Mouse (Mus musculus) midbrain, embryonic 12.5 days (tissue): ENCODE measurements around the gene Crnkl1. TPM values are rescaled to one million over a fixed set of nuclear protein-coding genes. Genes with fewer than 3 reads are reported as not detected.

Experiments used
- microRNA-seq: library from miRNA; unstranded; fragments of <30 nt; microRNA quantifications from one replicate; pipeline ENCODE4, GENCODE M21; 2017
- polyA plus RNA-seq: library from polyadenylated mRNA; unstranded; fragments of >200 nt; fragmentation: Nextera tagmentation; extraction: Ambion mirVana; gene quantifications from 2 replicates; pipeline ENCODE4 v1.2.1, GENCODE M21; 2016

The Crnkl1 gene
- polyA plus RNA-seq, 1 experiment from 2014 or later = 41.0 TPM

Small RNA genes lying within 50 kb of the gene (microRNA-seq; reads per million reads assigned to microRNA genes)
- gene Gm25026 = not detected

Other genes with a start within 250 kb of the Crnkl1 start
- 117 and 119 TPM in 2 replicates for gene Naa20, start 32.9 kb downstream of the Crnkl1 start, polyA plus RNA-seq
- 1.9 and 2.3 TPM in 2 replicates for gene Cfap61, start 230 bp downstream of the Crnkl1 start, polyA plus RNA-seq